Mouse (Mus musculus): Measurements from ENCODE around the gene Rapgef1. TPM values are rescaled to one million over a fixed set of nuclear protein-coding genes. Genes with fewer than 3 reads are reported as not detected.

Gene Rapgef1
- polyA plus RNA-seq, 1 experiment, result 58.8 TPM

- Histone ChIP-seq H3K27ac (ENCODE audit: control insufficient read depth, insufficient read depth, low read depth, low read length) (no peak overlapping the region), H3K36me3 (ENCODE audit: control insufficient read depth, insufficient read depth, low read length) (no peaks in the 10 kb centered on the region), H3K4me1 (ENCODE audit: control insufficient read depth, insufficient read depth, low read length) (no peaks in the 10 kb centered on the region), H3K4me3 (ENCODE audit: control insufficient read depth, low read depth, low read length) (no peak overlapping the region), H3K27me3 (ENCODE audit: control insufficient read depth, insufficient read depth, low read length) (no peaks in the 10 kb centered on the region)
- TF ChIP-seq CTCF (IDR thresholded peaks at IDR 0.05; ENCODE audit: control insufficient read depth, insufficient read depth, insufficient replicate concordance, low read depth, low read length) (no peak), POLR2A (IDR thresholded peaks at IDR 0.05; ENCODE audit: control insufficient read depth, low read depth, low read length) (no peak)
These were observed 53.4 kb downstream of the Rapgef1 start for GRCm38 (mm10) chr2:29672746-29673536.

DNA sequence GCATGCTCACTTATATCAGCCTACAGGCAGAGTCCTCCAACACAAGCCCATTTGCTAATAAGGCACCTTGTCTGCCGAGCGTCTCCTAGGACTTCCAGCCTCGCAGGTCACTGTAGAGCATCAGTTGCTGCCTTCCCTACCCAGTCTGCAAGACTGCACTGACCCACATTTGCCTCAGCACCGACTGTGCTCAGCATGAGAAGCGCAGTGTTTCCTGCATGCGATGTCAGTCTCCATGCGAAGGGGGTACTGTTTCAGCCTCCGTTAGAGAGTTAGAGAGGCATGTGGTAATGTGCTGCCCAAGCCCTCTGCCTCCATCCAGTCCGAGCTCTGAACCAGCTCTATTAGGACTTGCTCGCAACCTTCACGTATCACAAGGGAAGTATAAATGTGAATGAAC lies 54.6 kb downstream of the Rapgef1 start:
- Histone ChIP-seq H3K36me3 (ENCODE audit: control insufficient read depth, insufficient read depth, low read length) (no peaks in the 10 kb centered on the region), H3K27me3 (ENCODE audit: control insufficient read depth, insufficient read depth, low read length) (no peaks in the 10 kb centered on the region), H3K4me3 (ENCODE audit: control insufficient read depth, low read depth, low read length) (no peak overlapping the region), H3K4me1 (ENCODE audit: control insufficient read depth, insufficient read depth, low read length) (no peaks in the 10 kb centered on the region), H3K27ac (ENCODE audit: control insufficient read depth, insufficient read depth, low read depth, low read length) (no peak overlapping the region)
- no peak for TF ChIP-seq CTCF (IDR thresholded peaks at IDR 0.05; ENCODE audit: control insufficient read depth, insufficient read depth, insufficient replicate concordance, low read depth, low read length)
- no peak for TF ChIP-seq POLR2A (IDR thresholded peaks at IDR 0.05; ENCODE audit: control insufficient read depth, low read depth, low read length)

DNA sequence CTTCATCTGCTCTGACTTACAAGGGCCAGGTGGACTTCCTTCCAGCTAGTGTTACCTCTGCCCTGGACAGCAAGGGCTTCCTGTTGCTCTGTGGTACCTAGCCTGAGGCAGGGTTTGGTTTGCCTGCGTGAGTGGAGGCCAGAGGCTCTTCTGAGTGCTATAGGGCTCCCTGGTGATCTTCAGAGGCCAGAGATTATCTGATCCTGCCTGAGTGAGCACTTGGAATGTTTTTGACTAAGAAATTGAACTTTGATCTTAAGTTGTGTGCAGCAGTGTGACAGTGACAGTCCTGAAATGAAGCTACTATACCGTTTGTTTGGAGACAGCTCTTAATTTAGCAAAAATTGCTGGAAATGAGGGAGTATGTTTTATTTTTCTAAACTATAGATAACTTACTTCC lies 55.0 kb downstream of the Rapgef1 start:
- TF ChIP-seq CTCF (IDR thresholded peaks at IDR 0.05; ENCODE audit: control insufficient read depth, insufficient read depth, insufficient replicate concordance, low read depth, low read length) (no peak), POLR2A (IDR thresholded peaks at IDR 0.05; ENCODE audit: control insufficient read depth, low read depth, low read length) (no peak)
- Histone ChIP-seq H3K36me3 (ENCODE audit: control insufficient read depth, insufficient read depth, low read length) (no peaks in the 10 kb centered on the region), H3K4me1 (ENCODE audit: control insufficient read depth, insufficient read depth, low read length) (no peaks in the 10 kb centered on the region), H3K27ac (ENCODE audit: control insufficient read depth, insufficient read depth, low read depth, low read length) (no peak overlapping the region), H3K27me3 (ENCODE audit: control insufficient read depth, insufficient read depth, low read length) (no peaks in the 10 kb centered on the region), H3K4me3 (ENCODE audit: control insufficient read depth, low read depth, low read length) (no peak overlapping the region)

- H3K27me3 ChIP-seq (ENCODE audit: control insufficient read depth, insufficient read depth, low read length), result no peaks in the 10 kb centered on the region
These were observed 56.3 kb downstream of the Rapgef1 start for GRCm38 (mm10) chr2:29675846-29676245.

GRCm38 (mm10) chr2:29676513-29676912 lies 57.0 kb downstream of the Rapgef1 start:
- Histone ChIP-seq H3K4me3 (ENCODE audit: control insufficient read depth, low read depth, low read length) (no peak overlapping the region), H3K27ac (ENCODE audit: control insufficient read depth, insufficient read depth, low read depth, low read length) (no peak overlapping the region), H3K4me1 (ENCODE audit: control insufficient read depth, insufficient read depth, low read length) (no peaks in the 10 kb centered on the region), H3K36me3 (ENCODE audit: control insufficient read depth, insufficient read depth, low read length) (no peaks in the 10 kb centered on the region), H3K27me3 (ENCODE audit: control insufficient read depth, insufficient read depth, low read length) (no peaks in the 10 kb centered on the region)
- TF ChIP-seq CTCF (IDR thresholded peaks at IDR 0.05; ENCODE audit: control insufficient read depth, insufficient read depth, insufficient replicate concordance, low read depth, low read length), result no peak
- TF ChIP-seq POLR2A (IDR thresholded peaks at IDR 0.05; ENCODE audit: control insufficient read depth, low read depth, low read length), result no peak

More at GRCm38 (mm10) chr2:29675846-29676245, 56.3 kb downstream of the Rapgef1 start:
- no peaks in the 10 kb centered on the region for H3K4me1 ChIP-seq (ENCODE audit: control insufficient read depth, insufficient read depth, low read length)
- no peaks in the 10 kb centered on the region for H3K36me3 ChIP-seq (ENCODE audit: control insufficient read depth, insufficient read depth, low read length)
- no peak overlapping the region for H3K27ac ChIP-seq (ENCODE audit: control insufficient read depth, insufficient read depth, low read depth, low read length)
- H3K4me3 ChIP-seq (ENCODE audit: control insufficient read depth, low read depth, low read length), result no peak overlapping the region
- TF ChIP-seq CTCF (IDR thresholded peaks at IDR 0.05; ENCODE audit: control insufficient read depth, insufficient read depth, insufficient replicate concordance, low read depth, low read length) (no peak), POLR2A (IDR thresholded peaks at IDR 0.05; ENCODE audit: control insufficient read depth, low read depth, low read length) (no peak)

- H3K4me3 ChIP-seq (ENCODE audit: control insufficient read depth, low read depth, low read length), result no peak overlapping the region
- H3K27ac ChIP-seq (ENCODE audit: control insufficient read depth, insufficient read depth, low read depth, low read length), result no peak overlapping the region
- no peaks in the 10 kb centered on the region for H3K4me1 ChIP-seq (ENCODE audit: control insufficient read depth, insufficient read depth, low read length)
- no peaks in the 10 kb centered on the region for H3K27me3 ChIP-seq (ENCODE audit: control insufficient read depth, insufficient read depth, low read length)
- TF ChIP-seq POLR2A (IDR thresholded peaks at IDR 0.05; ENCODE audit: control insufficient read depth, low read depth, low read length) (no peak), CTCF (IDR thresholded peaks at IDR 0.05; ENCODE audit: control insufficient read depth, insufficient read depth, insufficient replicate concordance, low read depth, low read length) (no peak)
- H3K36me3 ChIP-seq (ENCODE audit: control insufficient read depth, insufficient read depth, low read length), result no peaks in the 10 kb centered on the region
These were observed 58.3 kb downstream of the Rapgef1 start for GRCm38 (mm10) chr2:29677842-29678241.

DNA sequence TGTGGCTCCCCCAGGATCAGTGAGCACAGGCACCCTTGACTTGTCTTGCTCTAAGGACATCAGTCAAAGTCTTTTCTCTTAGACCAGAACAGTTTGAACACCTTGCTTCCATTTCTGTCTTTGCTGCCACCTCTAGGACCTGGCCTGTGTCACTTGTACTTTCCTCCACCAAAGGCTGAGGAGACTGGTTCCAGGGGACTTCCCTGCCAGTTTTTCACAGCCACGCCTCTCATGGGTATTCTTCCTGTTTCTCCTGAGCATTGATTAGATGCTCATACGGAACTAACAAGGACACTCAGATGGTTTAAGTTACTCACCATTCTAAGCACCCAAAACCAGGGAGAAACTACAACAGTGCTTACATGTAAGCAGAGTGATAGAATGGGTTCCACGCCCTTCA lies 59.0 kb downstream of the Rapgef1 start:
- H3K27ac ChIP-seq (ENCODE audit: control insufficient read depth, insufficient read depth, low read depth, low read length), result no peak overlapping the region

More for the DNA sequence above, 59.0 kb downstream of the Rapgef1 start:
- Histone ChIP-seq H3K36me3 (ENCODE audit: control insufficient read depth, insufficient read depth, low read length) (no peaks in the 10 kb centered on the region), H3K4me1 (ENCODE audit: control insufficient read depth, insufficient read depth, low read length) (no peaks in the 10 kb centered on the region), H3K27me3 (ENCODE audit: control insufficient read depth, insufficient read depth, low read length) (no peaks in the 10 kb centered on the region), H3K4me3 (ENCODE audit: control insufficient read depth, low read depth, low read length) (no peak overlapping the region)
- TF ChIP-seq POLR2A (IDR thresholded peaks at IDR 0.05; ENCODE audit: control insufficient read depth, low read depth, low read length) (no peak), CTCF (IDR thresholded peaks at IDR 0.05; ENCODE audit: control insufficient read depth, insufficient read depth, insufficient replicate concordance, low read depth, low read length) (no peak)
